Mouse (Mus musculus) midbrain, embryonic 14.5 days (tissue): ENCODE data around the gene Htra2. TPM values are rescaled to one million over a fixed set of nuclear protein-coding genes. Genes with fewer than 3 reads are reported as not detected.

Experiments
- ATAC-seq: fragments of 200-750 bp; cut with Nextera tagmentation; 2 replicates; pipeline ENCODE4 v1.8.0; 2017; ENCODE audit warnings: moderate number of reproducible peaks, moderate library complexity; ENCODE audit not compliant: low FRiP score, low TSS enrichment
- DNase-seq: peaks from one replicate; pipeline ENCODE4 v3.0.0-alpha.2; 2015
- H3K27ac ChIP-seq: fragments of 300-500 bp; sonication (generic); replicated peaks from 2 replicates; pipeline ENCODE4 v1.5.1; 2014; ENCODE audit warnings: mild to moderate bottlenecking, low read depth, low read length, moderate library complexity
- H3K27me3 ChIP-seq: fragments of 300-500 bp; sonication (generic); 2 replicates; pipeline ENCODE4 v1.6.1; 2014; ENCODE audit warnings: low read length, control low read depth, mixed read lengths; ENCODE audit not compliant: control insufficient read depth, insufficient read depth
- H3K36me3 ChIP-seq: fragments of 300-500 bp; sonication (generic); 2 replicates; pipeline ENCODE4 v1.6.1; 2014; ENCODE audit warnings: low read length, control low read depth; ENCODE audit not compliant: control insufficient read depth, insufficient read depth
- H3K4me1 ChIP-seq: fragments of 300-500 bp; sonication (generic); 2 replicates; pipeline ENCODE4 v1.6.1; 2014; ENCODE audit warnings: mild to moderate bottlenecking, antibody characterized with exemption, low read length, control low read depth; ENCODE audit not compliant: control insufficient read depth, insufficient read depth
- H3K4me2 ChIP-seq: fragments of 300-500 bp; sonication (generic); 2 replicates; pipeline ENCODE4 v1.6.1; 2014; ENCODE audit warnings: mild to moderate bottlenecking, low read length, moderate library complexity
- H3K4me3 ChIP-seq: fragments of 300-500 bp; sonication (generic); replicated peaks from 2 replicates; pipeline ENCODE4 v1.5.1; 2014; ENCODE audit warnings: low read depth, low read length
- H3K9ac ChIP-seq: fragments of 300-500 bp; sonication (generic); replicated peaks from 2 replicates; pipeline ENCODE4 v1.6.1; 2014; ENCODE audit warnings: mild to moderate bottlenecking, low read length, moderate library complexity
- H3K9me3 ChIP-seq: fragments of 300-500 bp; sonication (generic); 2 replicates; pipeline ENCODE4 v1.6.1; 2016; ENCODE audit warnings: low read length, control low read depth, mixed read lengths; ENCODE audit not compliant: control insufficient read depth
- WGBS: fragments of 180-500 bp; shearing (Covaris S2); extraction: QIAGEN DNeasy Blood & Tissue Kit; methylation state at CpG from one replicate; pipeline ENCODE4 v1.1.7; 2014; 5-methylcytosine and 5-hydroxymethylcytosine counted together
- microRNA counts: library from miRNA; unstranded; fragments of <30 nt; microRNA quantifications from one replicate; lab custom pipeline; 2016
- microRNA-seq: library from miRNA; unstranded; fragments of <30 nt; microRNA quantifications from one replicate; pipeline ENCODE4, GENCODE M21; 2016
- polyA plus RNA-seq: library from polyadenylated mRNA; unstranded; fragments of >200 nt; fragmentation: Nextera tagmentation; extraction: Ambion mirVana; gene quantifications from 2 replicates; pipeline ENCODE4 v1.2.1, GENCODE M21; 2014

Gene Htra2
- polyA plus RNA-seq, 1 experiment from 2014 or later: 38.5 TPM

- Histone ChIP-seq H3K36me3 (no peaks in the 10 kb centered on the region), H3K9ac (no peak overlapping the region), H3K27me3 (no peaks in the 10 kb centered on the region), H3K4me1 (no peaks in the 10 kb centered on the region), H3K27ac (no peak overlapping the region), H3K9me3 (no peaks in the 10 kb centered on the region), H3K4me3 (no peak overlapping the region), H3K4me2 (no peak overlapping the region)
- 67% methylated on average over 3 of the region's 3 CpGs for WGBS
- ATAC-seq (no peak), DNase-seq (no peak)
These were observed 46.4 kb downstream of the Htra2 start for GRCm38 (mm10) chr6:83008659-83009058.

GRCm38 (mm10) chr6:83006114-83006513 lies 49.0 kb downstream of the Htra2 start:
- 86% methylated on average over 6 of the region's 6 CpGs for WGBS

GRCm38 (mm10) chr6:83005444-83006011 lies 49.5 kb downstream of the Htra2 start:
- H3K27ac ChIP-seq: no peak overlapping the region
- H3K27me3 ChIP-seq: no peaks in the 10 kb centered on the region
- no peak overlapping the region for H3K4me3 ChIP-seq
- DNase-seq (no peak), ATAC-seq (no peak)
- H3K9ac ChIP-seq: no peak overlapping the region
- no peaks in the 10 kb centered on the region for H3K36me3 ChIP-seq
- WGBS: 84% methylated on average over 10 of the region's 10 CpGs
- H3K4me2 ChIP-seq: no peak overlapping the region
- H3K4me1 ChIP-seq: no peaks in the 10 kb centered on the region
- H3K9me3 ChIP-seq: no peaks in the 10 kb centered on the region

More at GRCm38 (mm10) chr6:83006114-83006513, 49.0 kb downstream of the Htra2 start:
- Histone ChIP-seq H3K9me3 (no peaks in the 10 kb centered on the region), H3K4me1 (no peaks in the 10 kb centered on the region), H3K36me3 (no peaks in the 10 kb centered on the region), H3K4me3 (no peak overlapping the region), H3K9ac (no peak overlapping the region), H3K27me3 (no peaks in the 10 kb centered on the region), H3K27ac (no peak overlapping the region), H3K4me2 (no peak overlapping the region)
- no peak for ATAC-seq
- no peak for DNase-seq

- no peaks in the 10 kb centered on the region for H3K4me1 ChIP-seq
- H3K4me3 ChIP-seq: no peak overlapping the region
- no peak overlapping the region for H3K9ac ChIP-seq
- ATAC-seq (no peak), DNase-seq (no peak)
- H3K27ac ChIP-seq: no peak overlapping the region
- WGBS: 56% methylated on average over 7 of the region's 7 CpGs
- no peaks in the 10 kb centered on the region for H3K36me3 ChIP-seq
- no peak overlapping the region for H3K4me2 ChIP-seq
- H3K27me3 ChIP-seq: no peaks in the 10 kb centered on the region
- no peaks in the 10 kb centered on the region for H3K9me3 ChIP-seq
These were observed 50.2 kb downstream of the Htra2 start for GRCm38 (mm10) chr6:83004872-83005271.

- H3K4me3 ChIP-seq: no peak overlapping the region
- H3K9me3 ChIP-seq: no peaks in the 10 kb centered on the region
- ATAC-seq (no peak), DNase-seq (no peak)
- no peaks in the 10 kb centered on the region for H3K36me3 ChIP-seq
- WGBS: 74% methylated on average over 2 of the region's 2 CpGs
- no peak overlapping the region for H3K27ac ChIP-seq
- no peaks in the 10 kb centered on the region for H3K4me1 ChIP-seq
- no peaks in the 10 kb centered on the region for H3K27me3 ChIP-seq
- no peak overlapping the region for H3K9ac ChIP-seq
- H3K4me2 ChIP-seq: no peak overlapping the region
These were observed 50.8 kb downstream of the Htra2 start for GRCm38 (mm10) chr6:83004309-83004708.

GRCm38 (mm10) chr6:83003850-83004249 lies 51.2 kb downstream of the Htra2 start:
- 82% methylated on average over 5 of the region's 5 CpGs for whole genome bisulfite sequencing
- Histone ChIP-seq H3K9ac (no peak overlapping the region), H3K4me1 (no peaks in the 10 kb centered on the region), H3K27ac (no peak overlapping the region), H3K4me3 (no peak overlapping the region), H3K9me3 (no peaks in the 10 kb centered on the region), H3K4me2 (no peak overlapping the region), H3K36me3 (no peaks in the 10 kb centered on the region), H3K27me3 (no peaks in the 10 kb centered on the region)
- no peak for DNase-seq
- ATAC-seq: no peak

GRCm38 (mm10) chr6:83003082-83003481 lies 52.0 kb downstream of the Htra2 start:
- ATAC-seq: no peak
- no peaks in the 10 kb centered on the region for H3K27me3 ChIP-seq
- no peaks in the 10 kb centered on the region for H3K36me3 ChIP-seq
- DNase-seq: no peak
- no peaks in the 10 kb centered on the region for H3K4me1 ChIP-seq
- H3K27ac ChIP-seq: no peak overlapping the region
- H3K4me3 ChIP-seq: no peak overlapping the region
- no peak overlapping the region for H3K4me2 ChIP-seq
- 97% methylated on average over 1 of the region's 1 CpGs for WGBS
- no peaks in the 10 kb centered on the region for H3K9me3 ChIP-seq
- no peak overlapping the region for H3K9ac ChIP-seq

MicroRNAs encoded within 50 kb of the gene (microRNA counts, 519-probe panel; counts per million panel counts)
- not detected for microRNA mmu-miR-3470a+mmu-miR-3470b (lab: Ali Mortazavi, UCI)

Small RNAs within 50 kb of the gene (microRNA-seq; reads per million reads assigned to microRNA genes)
- not detected for gene Mir3470a
- not detected for gene Mir7040

Other genes starting within 250 kb of the Htra2 start
- gene Sema4f, start 115.5 kb downstream of the Htra2 start, polyA plus RNA-seq: 11.3 and 11.5 TPM in 2 replicates
- gene M1ap, start 108.4 kb downstream of the Htra2 start, polyA plus RNA-seq: 0.28 TPM in 1 of 2 replicates, not detected in the other
- gene Dok1, start 21.8 kb downstream of the Htra2 start, polyA plus RNA-seq: 1.7 TPM in 2 replicates
- 3.1 and 5.5 TPM in 2 replicates for gene Loxl3, start 21.1 kb downstream of the Htra2 start, polyA plus RNA-seq
- 111 and 145 TPM in 2 replicates for gene Aup1, start 752 bp downstream of the Htra2 start, polyA plus RNA-seq
- gene Dqx1, start 2.6 kb upstream of the Htra2 start, polyA plus RNA-seq: 0.53 and 0.68 TPM in 2 replicates
- not detected in 2 replicates for gene Tlx2, start 15.0 kb upstream of the Htra2 start, polyA plus RNA-seq
- gene Pcgf1, start 22.6 kb upstream of the Htra2 start, polyA plus RNA-seq: 43.5 and 58.8 TPM in 2 replicates
- not detected in 2 replicates for gene Lbx2, start 31.1 kb upstream of the Htra2 start, polyA plus RNA-seq
- gene Ccdc142, start 46.3 kb upstream of the Htra2 start, polyA plus RNA-seq: 4.2 and 6.2 TPM in 2 replicates
- 4.3 and 4.8 TPM in 2 replicates for gene Gm42688, start 46.3 kb upstream of the Htra2 start, polyA plus RNA-seq
- gene Mrpl53, start 53.8 kb upstream of the Htra2 start, polyA plus RNA-seq: 120 and 139 TPM in 2 replicates
- 22.4 and 22.6 TPM in 2 replicates for gene Mogs, start 60.2 kb upstream of the Htra2 start, polyA plus RNA-seq
- gene Wbp1, start 66.3 kb upstream of the Htra2 start, polyA plus RNA-seq: 155 and 157 TPM in 2 replicates
- gene Ino80b, start 70.2 kb upstream of the Htra2 start, polyA plus RNA-seq: 13.1 and 14.2 TPM in 2 replicates
- gene Rtkn, start 80.2 kb upstream of the Htra2 start, polyA plus RNA-seq: 5.0 and 8.8 TPM in 2 replicates
- 19.4 and 30.3 TPM in 2 replicates for gene Wdr54, start 101.1 kb upstream of the Htra2 start, polyA plus RNA-seq
- 5.9 and 7.1 TPM in 2 replicates for gene 1700003E16Rik, start 101.1 kb upstream of the Htra2 start, polyA plus RNA-seq
- gene Dctn1, start 110.6 kb upstream of the Htra2 start, polyA plus RNA-seq: 134 and 135 TPM in 2 replicates
- gene Slc4a5, start 164.6 kb upstream of the Htra2 start, polyA plus RNA-seq: 0.27 and 0.55 TPM in 2 replicates